Mouse (Mus musculus): ENCODE data around the gene Syndig1. TPM values are rescaled to one million over a fixed set of nuclear protein-coding genes. Genes with fewer than 3 reads are reported as not detected.

The Syndig1 gene
- polyA plus RNA-seq, 1 experiment = not detected

- no peaks in the 10 kb centered on the region for H3K79me3 ChIP-seq (ENCODE audit: low read depth)
- no peak overlapping the region for H3K4me3 ChIP-seq (ENCODE audit: insufficient read depth, poor library complexity, severe bottlenecking)
- TF ChIP-seq CEBPB (IDR thresholded peaks at IDR 0.05; ENCODE audit: low read depth) = no peak
- TF ChIP-seq USF1 (IDR thresholded peaks at IDR 0.05; ENCODE audit: low read depth) = no peak
- TF ChIP-seq FOSL1 (IDR thresholded peaks at IDR 0.05; ENCODE audit: insufficient read depth, low read length, poor library complexity, severe bottlenecking) = no peak
- TF ChIP-seq MAX (IDR thresholded peaks at IDR 0.05) = no peak
- no peak for TF ChIP-seq CTCF (IDR thresholded peaks at IDR 0.05; ENCODE audit: control insufficient read depth, insufficient read depth, insufficient read length)
- TF ChIP-seq MYOD1 (IDR thresholded peaks at IDR 0.05; ENCODE audit: control insufficient read depth, insufficient read length, low read depth) = no peak
- no peak for TF ChIP-seq MYOG (IDR thresholded peaks at IDR 0.05; ENCODE audit: control insufficient read depth, extremely low read depth, insufficient read length)
- no peaks in the 10 kb centered on the region for H3K27me3 ChIP-seq (ENCODE audit: control insufficient read depth, insufficient read depth, insufficient read length)
- H3K79me2 ChIP-seq (ENCODE audit: control insufficient read depth, insufficient read depth) = no peaks in the 10 kb centered on the region
- H3K36me3 ChIP-seq (ENCODE audit: control insufficient read depth, insufficient read depth) = no peaks in the 10 kb centered on the region
- H3ac ChIP-seq (ENCODE audit: control insufficient read depth, insufficient read length, low read depth) = no peak overlapping the region
Observed at GRCm38 (mm10) chr2:149983107-149983506, 154.1 kb downstream of the Syndig1 start.

DNA sequence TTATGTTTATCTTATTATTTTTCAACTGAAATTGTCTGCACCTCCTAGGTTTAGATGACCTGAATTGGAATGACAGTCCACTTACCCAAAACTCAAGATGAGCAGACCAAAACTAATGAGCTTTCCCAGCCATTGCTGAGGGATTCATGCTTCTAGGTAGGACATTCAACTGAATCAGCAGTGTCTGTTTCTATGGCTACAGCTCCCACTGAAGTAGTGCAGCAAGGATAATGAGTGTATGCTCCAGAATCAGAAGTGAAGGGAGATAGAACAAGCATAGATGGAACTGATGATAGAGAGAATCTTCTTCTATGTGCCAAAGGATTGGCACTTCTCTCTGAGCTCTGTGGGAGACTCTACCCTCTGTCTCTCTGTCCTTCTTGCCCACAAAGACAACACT lies 158.6 kb downstream of the Syndig1 start:
- H3K79me3 ChIP-seq (ENCODE audit: low read depth) = no peaks in the 10 kb centered on the region

GRCm38 (mm10) chr2:149991506-149991905 lies 162.5 kb downstream of the Syndig1 start:
- Histone ChIP-seq H3K36me3 (ENCODE audit: control insufficient read depth, insufficient read depth) (no peaks in the 10 kb centered on the region), H3K4me3 (ENCODE audit: insufficient read depth, poor library complexity, severe bottlenecking) (no peak overlapping the region), H3K27me3 (ENCODE audit: control insufficient read depth, insufficient read depth, insufficient read length) (no peaks in the 10 kb centered on the region), H3K79me2 (ENCODE audit: control insufficient read depth, insufficient read depth) (no peaks in the 10 kb centered on the region), H3ac (ENCODE audit: control insufficient read depth, insufficient read length, low read depth) (no peak overlapping the region), H3K79me3 (ENCODE audit: low read depth) (no peaks in the 10 kb centered on the region)
- no peak for TF ChIP-seq CTCF (IDR thresholded peaks at IDR 0.05; ENCODE audit: control insufficient read depth, insufficient read depth, insufficient read length)
- no peak for TF ChIP-seq MAX (IDR thresholded peaks at IDR 0.05)
- TF ChIP-seq USF1 (IDR thresholded peaks at IDR 0.05; ENCODE audit: low read depth) = no peak
- no peak for TF ChIP-seq MYOG (IDR thresholded peaks at IDR 0.05; ENCODE audit: control insufficient read depth, extremely low read depth, insufficient read length)

More for the DNA sequence above, 158.6 kb downstream of the Syndig1 start:
- Histone ChIP-seq H3K79me2 (ENCODE audit: control insufficient read depth, insufficient read depth) (no peaks in the 10 kb centered on the region), H3K27me3 (ENCODE audit: control insufficient read depth, insufficient read depth, insufficient read length) (no peaks in the 10 kb centered on the region), H3K36me3 (ENCODE audit: control insufficient read depth, insufficient read depth) (no peaks in the 10 kb centered on the region), H3ac (ENCODE audit: control insufficient read depth, insufficient read length, low read depth) (no peak overlapping the region), H3K4me3 (ENCODE audit: insufficient read depth, poor library complexity, severe bottlenecking) (no peak overlapping the region)
- TF ChIP-seq MYOG (IDR thresholded peaks at IDR 0.05; ENCODE audit: control insufficient read depth, extremely low read depth, insufficient read length) = no peak
- no peak for TF ChIP-seq MAX (IDR thresholded peaks at IDR 0.05)
- no peak for TF ChIP-seq FOSL1 (IDR thresholded peaks at IDR 0.05; ENCODE audit: insufficient read depth, low read length, poor library complexity, severe bottlenecking)
- TF ChIP-seq MYOD1 (IDR thresholded peaks at IDR 0.05; ENCODE audit: control insufficient read depth, insufficient read length, low read depth) = no peak
- TF ChIP-seq CTCF (IDR thresholded peaks at IDR 0.05; ENCODE audit: control insufficient read depth, insufficient read depth, insufficient read length) = no peak
- TF ChIP-seq USF1 (IDR thresholded peaks at IDR 0.05; ENCODE audit: low read depth) = no peak
- TF ChIP-seq CEBPB (IDR thresholded peaks at IDR 0.05; ENCODE audit: low read depth) = no peak

GRCm38 (mm10) chr2:149992921-149993320 lies 163.9 kb downstream of the Syndig1 start:
- TF ChIP-seq MAX (IDR thresholded peaks at IDR 0.05) (no peak), CTCF (IDR thresholded peaks at IDR 0.05; ENCODE audit: control insufficient read depth, insufficient read depth, insufficient read length) (no peak), USF1 (IDR thresholded peaks at IDR 0.05; ENCODE audit: low read depth) (no peak), CEBPB (IDR thresholded peaks at IDR 0.05; ENCODE audit: low read depth) (no peak), MYOG (IDR thresholded peaks at IDR 0.05; ENCODE audit: control insufficient read depth, extremely low read depth, insufficient read length) (no peak), MYOD1 (IDR thresholded peaks at IDR 0.05; ENCODE audit: control insufficient read depth, insufficient read length, low read depth) (no peak), FOSL1 (IDR thresholded peaks at IDR 0.05; ENCODE audit: insufficient read depth, low read length, poor library complexity, severe bottlenecking) (no peak)
- no peaks in the 10 kb centered on the region for H3K79me2 ChIP-seq (ENCODE audit: control insufficient read depth, insufficient read depth)
- H3K4me3 ChIP-seq (ENCODE audit: insufficient read depth, poor library complexity, severe bottlenecking) = no peak overlapping the region
- no peaks in the 10 kb centered on the region for H3K79me3 ChIP-seq (ENCODE audit: low read depth)
- H3K36me3 ChIP-seq (ENCODE audit: control insufficient read depth, insufficient read depth) = no peaks in the 10 kb centered on the region
- no peak overlapping the region for H3ac ChIP-seq (ENCODE audit: control insufficient read depth, insufficient read length, low read depth)
- no peaks in the 10 kb centered on the region for H3K27me3 ChIP-seq (ENCODE audit: control insufficient read depth, insufficient read depth, insufficient read length)

DNA sequence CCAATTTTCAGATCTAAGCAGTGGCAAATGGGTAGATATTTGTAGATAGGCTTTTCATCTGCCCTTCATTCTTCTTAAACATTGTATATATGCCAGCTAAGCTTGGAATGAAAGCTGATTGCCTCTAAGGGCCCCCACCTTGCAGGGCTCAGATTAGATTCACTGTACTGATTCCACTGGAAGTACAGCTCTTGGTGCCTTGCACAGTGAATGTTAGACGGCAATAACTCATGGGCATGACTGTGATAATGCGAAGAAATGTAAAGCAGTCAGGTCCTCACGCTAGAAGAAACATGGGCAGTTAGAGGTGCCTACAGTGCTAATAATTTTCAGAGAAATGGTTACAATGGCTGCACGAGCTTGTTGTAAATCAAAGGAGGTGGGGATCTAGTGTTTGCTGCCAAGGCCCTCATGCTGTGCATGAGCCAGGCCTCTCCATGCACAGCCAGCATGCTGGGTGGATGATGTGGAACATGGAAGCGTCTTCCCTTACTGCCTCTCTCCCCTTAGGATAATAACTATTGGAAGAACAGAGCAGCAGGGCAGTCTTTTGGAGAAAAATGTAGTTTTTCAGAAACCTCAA lies 167.5 kb downstream of the Syndig1 start:
- Histone ChIP-seq H3K27me3 (ENCODE audit: control insufficient read depth, insufficient read depth, insufficient read length) (no peaks in the 10 kb centered on the region), H3ac (ENCODE audit: control insufficient read depth, insufficient read length, low read depth) (no peak overlapping the region), H3K79me3 (ENCODE audit: low read depth) (no peaks in the 10 kb centered on the region), H3K79me2 (ENCODE audit: control insufficient read depth, insufficient read depth) (no peaks in the 10 kb centered on the region), H3K36me3 (ENCODE audit: control insufficient read depth, insufficient read depth) (no peaks in the 10 kb centered on the region), H3K4me3 (ENCODE audit: insufficient read depth, poor library complexity, severe bottlenecking) (no peak overlapping the region)
- TF ChIP-seq MYOG (IDR thresholded peaks at IDR 0.05; ENCODE audit: control insufficient read depth, extremely low read depth, insufficient read length) (no peak), CEBPB (IDR thresholded peaks at IDR 0.05; ENCODE audit: low read depth) (no peak), FOSL1 (IDR thresholded peaks at IDR 0.05; ENCODE audit: insufficient read depth, low read length, poor library complexity, severe bottlenecking) (no peak)

- Histone ChIP-seq H3K4me3 (ENCODE audit: insufficient read depth, poor library complexity, severe bottlenecking) (no peak overlapping the region), H3ac (ENCODE audit: control insufficient read depth, insufficient read length, low read depth) (no peak overlapping the region), H3K79me2 (ENCODE audit: control insufficient read depth, insufficient read depth) (no peaks in the 10 kb centered on the region), H3K79me3 (ENCODE audit: low read depth) (no peaks in the 10 kb centered on the region), H3K36me3 (ENCODE audit: control insufficient read depth, insufficient read depth) (no peaks in the 10 kb centered on the region), H3K27me3 (ENCODE audit: control insufficient read depth, insufficient read depth, insufficient read length) (no peaks in the 10 kb centered on the region)
- TF ChIP-seq MYOD1 (IDR thresholded peaks at IDR 0.05; ENCODE audit: control insufficient read depth, insufficient read length, low read depth) (no peak), FOSL1 (IDR thresholded peaks at IDR 0.05; ENCODE audit: insufficient read depth, low read length, poor library complexity, severe bottlenecking) (no peak), MYOG (IDR thresholded peaks at IDR 0.05; ENCODE audit: control insufficient read depth, extremely low read depth, insufficient read length) (no peak)
Observed at GRCm38 (mm10) chr2:149997657-149998056, 168.6 kb downstream of the Syndig1 start.

All from C2C12 (cell line).